Mouse (Mus musculus) adrenal gland, adult 18-20 months (tissue): Measurements from ENCODE around the gene C2. TPM values are rescaled to one million over a fixed set of nuclear protein-coding genes. Genes with fewer than 3 reads are reported as not detected.

ENCODE experiments used
- DNase-seq, 2 experiments: peaks; one replicate each; pipeline ENCODE4 v3.0.0; 2021 to 2022; ENCODE audit warnings: low spot score in 2 of 2
- long read RNA-seq, 2 experiments: library from polyadenylated mRNA; stranded (forward); transcript quantifications; one replicate each; pipeline ENCODE4 v2.0.0; 2021
- total RNA-seq, 2 experiments: library from RNA; stranded (reverse); gene quantifications; 1 replicate in 1 of 2; 2 replicates in 1 of 2; pipeline ENCODE4 v1.2.3; 2021

The C2 gene
- total RNA-seq: 10 to 100 TPM; 88.3 to 89.2 TPM
- long read RNA-seq, experiment 1, transcript C2-201 (18 exons, 2,641 nt): major isoform, 118 of 133 reads
- long read RNA-seq, experiment 1, partial matches to known transcripts: 8 of 133 reads
- long read RNA-seq, experiment 1, other reads (novel, unspliced or antisense): 7 of 133 reads
- long read RNA-seq, experiment 2, transcript C2-201 (18 exons, 2,641 nt): major isoform, 166 of 208 reads
- long read RNA-seq, experiment 2, partial matches to known transcripts: 29 of 208 reads
- long read RNA-seq, experiment 2, other reads (novel, unspliced or antisense): 12 of 208 reads

DNA sequence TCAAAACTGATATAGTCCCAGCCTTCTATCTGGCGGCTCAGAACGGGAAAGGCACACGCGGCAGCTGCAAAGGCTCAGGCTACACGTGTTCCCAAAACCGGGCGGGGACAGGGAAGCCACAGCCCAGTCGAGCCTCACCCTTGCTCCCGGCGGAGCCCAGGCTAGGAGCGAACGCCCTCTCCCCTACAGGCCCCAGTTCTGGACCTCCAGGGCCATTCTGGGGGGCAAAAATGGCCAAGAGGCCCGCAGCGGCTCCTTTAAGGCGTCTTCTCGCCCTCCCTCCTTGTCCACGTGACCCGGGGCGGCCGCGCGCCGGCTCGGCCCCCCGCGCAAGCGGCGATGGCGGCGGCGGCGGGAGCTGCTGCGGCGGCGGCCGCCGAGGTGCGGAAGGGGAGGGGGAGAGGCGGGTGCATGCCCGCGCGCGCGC, at the start of gene C2, which contains the start of gene Ehmt2:
Gene C2, minus strand, starts transcription at position 106 of the 427 bp plus-strand sequence.
Gene Ehmt2, plus strand, starts transcription at position 310 of the 427 bp plus-strand sequence.
- DNase-seq: peak; percentile 84 to 85

- no peak for DNase-seq
These were observed 49.5 kb upstream of the C2 start for GRCm38 (mm10) chr17:34947606-34948005.

DNA sequence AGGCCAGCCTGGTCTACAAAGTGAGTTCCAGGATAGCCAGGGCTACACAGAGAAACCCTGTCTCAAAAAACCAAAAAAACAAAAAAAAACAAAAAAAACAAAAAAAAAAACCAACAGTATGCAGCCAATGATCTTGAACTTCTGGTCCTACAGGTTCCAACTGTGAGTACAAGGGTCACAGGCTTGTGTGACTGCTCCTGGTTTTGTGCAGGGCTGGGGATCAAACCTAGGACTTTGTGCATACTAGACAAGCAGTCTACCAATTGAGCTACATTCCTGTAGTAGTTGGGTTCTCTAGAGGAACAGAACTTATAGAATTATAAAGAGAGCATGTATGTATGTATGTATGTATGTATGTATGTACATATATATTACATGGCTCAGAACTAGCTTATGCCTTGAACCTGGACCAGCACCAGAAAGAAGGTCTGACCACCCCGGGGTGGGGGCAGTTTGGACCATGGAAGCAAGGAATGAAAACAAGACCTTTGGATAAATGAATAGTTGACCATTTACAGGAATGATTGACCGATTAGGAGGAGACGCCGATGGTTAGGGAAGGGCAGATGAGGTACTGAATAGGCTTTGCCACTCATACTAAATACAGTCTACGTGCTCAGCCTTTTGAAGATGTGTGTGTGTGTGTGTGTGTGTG, 48.5 kb upstream of the C2 start:
- no peak for DNase-seq

GRCm38 (mm10) chr17:34944362-34944761, 46.3 kb upstream of the C2 start:
- no peak for DNase-seq

DNA sequence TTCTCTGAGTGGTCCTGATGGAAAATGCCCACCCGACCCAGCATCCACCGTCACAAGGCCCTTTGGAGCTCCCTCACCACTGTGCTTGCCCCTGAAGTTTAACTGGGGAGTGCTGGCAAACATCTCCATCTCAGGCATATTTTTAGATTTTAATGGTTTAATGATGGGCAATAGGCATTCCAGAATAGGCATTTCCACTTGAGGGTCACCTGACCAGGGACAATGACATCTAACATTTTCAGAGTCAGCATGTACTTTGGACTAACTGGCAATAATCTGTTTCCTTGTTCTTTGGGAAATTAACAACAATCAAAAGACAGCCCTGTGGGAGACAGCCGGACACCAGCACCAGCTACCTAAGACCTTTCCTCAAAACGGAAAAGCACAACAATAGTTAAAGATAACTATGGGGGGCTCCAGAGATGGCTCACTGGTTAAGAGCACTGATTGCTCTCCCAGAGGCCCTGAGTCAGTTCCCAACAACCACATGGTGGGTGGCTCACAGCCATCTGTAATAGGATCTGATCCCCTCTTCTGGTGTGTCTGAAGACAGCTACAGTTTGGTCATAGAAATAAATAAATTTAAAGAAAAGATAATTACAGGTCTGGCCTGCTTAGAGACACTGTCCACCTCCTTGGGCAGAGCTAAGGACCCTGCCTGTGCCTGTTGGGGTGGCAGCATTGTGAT, 45.2 kb upstream of the C2 start:
- DNase-seq: no peak

DNA sequence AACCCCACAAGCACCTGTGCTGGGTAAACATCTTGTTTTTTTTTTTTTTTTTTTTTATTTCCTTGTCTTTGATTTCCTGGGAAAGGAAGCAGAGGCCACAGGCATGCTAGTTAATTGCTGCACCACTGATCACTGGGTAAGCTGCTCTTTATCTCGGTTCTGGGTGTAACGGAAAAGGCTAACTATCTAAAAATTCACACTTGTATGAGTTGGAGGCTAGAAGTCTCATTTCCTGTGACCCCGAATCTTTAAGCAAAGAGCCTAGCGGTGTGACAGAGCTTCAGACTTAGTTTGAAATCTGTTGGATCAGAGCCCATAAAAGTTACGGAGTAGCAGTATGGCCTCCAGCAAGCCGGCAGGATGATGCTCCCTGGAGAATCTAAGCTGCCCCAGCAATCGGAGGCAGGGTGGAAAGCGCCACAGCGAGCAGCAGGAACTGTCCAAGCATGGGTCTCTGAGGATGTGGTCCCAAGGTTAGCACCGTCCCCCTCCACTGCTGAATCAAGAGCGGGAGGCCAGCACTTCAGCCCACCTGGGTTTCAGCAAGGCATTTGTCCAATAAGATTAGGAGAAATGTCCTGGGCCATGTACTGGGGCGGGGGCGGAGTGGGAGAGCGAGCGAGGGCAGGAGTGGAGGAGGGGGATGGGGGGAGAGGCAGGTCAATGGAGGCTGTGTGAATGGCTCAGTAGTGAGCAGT, 43.4 kb upstream of the C2 start:
- DNase-seq: no peak

DNA sequence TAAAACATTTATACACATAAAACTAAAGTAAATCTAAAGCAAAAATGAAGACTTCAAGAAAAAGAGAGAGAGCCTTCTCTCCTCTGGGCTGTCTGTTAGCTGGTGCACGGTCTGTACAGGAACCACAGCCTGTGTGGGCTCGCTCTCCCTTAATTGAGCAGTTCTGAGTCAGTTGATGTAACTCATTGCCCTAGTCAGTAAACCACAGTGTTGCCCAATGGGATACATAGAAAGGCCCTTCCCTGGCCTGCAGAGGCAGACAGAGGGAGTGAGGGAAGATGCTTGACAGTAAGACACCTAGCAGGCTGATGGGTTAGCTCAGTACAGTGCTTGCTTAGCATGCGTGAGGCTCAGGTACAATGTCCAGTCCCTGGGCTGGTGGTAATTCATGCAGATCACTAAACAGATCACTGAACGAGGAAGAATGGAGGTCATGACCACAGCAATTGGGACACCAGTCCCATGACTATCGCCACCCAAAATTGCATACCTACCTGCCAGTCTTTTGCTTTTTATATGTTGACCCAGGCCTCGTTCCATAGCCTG, 40.0 kb upstream of the C2 start:
- DNase-seq: no peak

DNA sequence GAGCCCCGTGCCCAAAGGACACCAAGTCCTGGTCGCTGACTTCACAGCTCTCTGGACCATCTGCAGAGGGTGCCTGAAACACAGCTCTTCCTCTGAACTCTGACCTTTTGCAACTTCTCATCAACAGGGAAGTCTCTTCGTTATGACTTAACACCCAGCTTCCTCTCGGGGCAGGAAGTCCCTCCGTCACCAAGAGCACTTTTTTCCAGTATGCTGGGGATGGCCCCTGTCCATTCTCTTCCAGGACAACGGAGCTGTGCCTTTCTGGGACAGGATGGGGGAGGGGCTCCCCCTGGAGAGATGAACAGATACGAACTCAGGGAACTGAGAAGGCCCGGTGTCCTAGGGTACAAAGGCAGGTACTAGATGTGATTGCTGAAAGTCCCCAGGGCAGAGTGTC, 36.8 kb upstream of the C2 start:
- no peak for DNase-seq

- no peak for DNase-seq
These were observed 36.0 kb upstream of the C2 start for GRCm38 (mm10) chr17:34934031-34934430.

DNA sequence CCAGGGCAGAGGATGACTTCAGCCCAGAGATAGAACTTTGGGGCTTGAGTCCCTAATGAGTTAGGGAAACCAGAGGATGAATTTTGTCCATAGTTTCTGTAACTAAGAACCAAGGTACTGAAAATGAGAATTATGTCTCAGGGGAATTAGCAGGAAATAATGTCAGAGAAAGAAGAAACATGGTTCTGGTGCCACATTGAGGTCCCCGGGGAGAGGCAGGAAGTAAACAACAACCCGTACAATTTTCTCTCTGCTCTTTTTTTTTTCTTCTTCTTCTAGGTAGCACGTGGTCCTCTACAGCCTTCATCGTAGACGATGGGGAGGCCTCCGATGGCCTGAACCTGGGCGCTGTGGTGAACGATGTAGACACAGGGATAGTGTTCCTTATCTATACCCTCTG, 34.2 kb upstream of the C2 start:
- no peak for DNase-seq

GRCm38 (mm10) chr17:34931735-34932098, 33.7 kb upstream of the C2 start:
- DNase-seq: no peak

GRCm38 (mm10) chr17:34931061-34931734, 33.1 kb upstream of the C2 start, which contains the start of gene Neu1:
Neu1 (plus strand) TSS chr17:34931253.
- peak; percentile 93 to 95 for DNase-seq

GRCm38 (mm10) chr17:34928841-34929240, 30.8 kb upstream of the C2 start:
- DNase-seq: no peak

DNA sequence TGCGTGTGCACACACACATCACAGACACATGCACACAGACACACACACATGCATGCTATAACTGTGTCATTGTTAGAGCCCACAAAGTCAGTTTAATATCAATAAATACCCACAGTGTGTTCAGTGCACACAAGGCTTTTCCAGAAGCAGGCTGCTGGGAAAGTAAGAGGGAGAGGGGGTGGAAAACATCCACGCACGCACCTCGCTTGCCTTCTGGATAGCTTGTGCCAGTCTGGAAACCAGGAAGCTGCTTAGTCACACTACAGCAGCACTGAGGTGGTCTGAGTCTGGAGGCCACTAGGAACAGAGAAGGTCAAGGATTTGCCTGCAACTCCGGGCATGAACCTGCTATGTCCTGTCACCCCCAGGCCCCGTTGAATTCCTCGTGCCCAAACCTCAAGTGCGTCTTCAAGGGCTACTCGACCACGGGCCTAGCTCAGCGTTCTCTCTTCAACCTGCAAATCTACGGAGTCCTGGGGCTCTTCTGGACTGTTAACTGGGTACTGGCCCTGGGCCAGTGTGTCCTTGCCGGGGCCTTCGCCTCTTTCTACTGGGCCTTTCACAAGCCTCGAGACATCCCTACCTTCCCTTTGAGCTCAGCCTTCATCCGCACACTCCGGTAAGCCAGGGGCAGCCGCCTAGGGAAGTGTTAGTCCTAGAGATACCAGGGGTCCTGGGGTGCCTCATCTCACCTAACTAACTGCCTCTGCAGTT, 29.4 kb upstream of the C2 start:
- no peak for DNase-seq

DNA sequence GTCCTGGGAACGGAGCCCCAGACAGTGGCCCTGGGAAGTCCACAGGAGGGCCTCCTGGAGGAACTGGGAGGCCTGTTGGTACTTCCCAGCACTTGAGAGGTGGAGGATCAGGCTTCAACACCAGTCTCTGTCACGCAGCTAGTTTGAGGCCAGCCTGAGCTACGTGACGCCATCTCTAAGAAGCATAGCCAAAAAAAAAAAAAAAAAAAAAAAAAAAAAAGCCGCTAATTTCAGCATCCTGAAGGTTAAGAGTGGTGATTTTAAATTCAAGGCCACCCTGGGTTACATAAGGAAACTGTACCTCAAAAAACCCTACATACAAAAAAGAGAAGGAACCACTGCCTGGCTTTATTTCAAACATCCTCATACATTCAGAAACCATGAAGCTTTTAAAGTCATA, 26.2 kb upstream of the C2 start:
- DNase-seq: no peak

DNA sequence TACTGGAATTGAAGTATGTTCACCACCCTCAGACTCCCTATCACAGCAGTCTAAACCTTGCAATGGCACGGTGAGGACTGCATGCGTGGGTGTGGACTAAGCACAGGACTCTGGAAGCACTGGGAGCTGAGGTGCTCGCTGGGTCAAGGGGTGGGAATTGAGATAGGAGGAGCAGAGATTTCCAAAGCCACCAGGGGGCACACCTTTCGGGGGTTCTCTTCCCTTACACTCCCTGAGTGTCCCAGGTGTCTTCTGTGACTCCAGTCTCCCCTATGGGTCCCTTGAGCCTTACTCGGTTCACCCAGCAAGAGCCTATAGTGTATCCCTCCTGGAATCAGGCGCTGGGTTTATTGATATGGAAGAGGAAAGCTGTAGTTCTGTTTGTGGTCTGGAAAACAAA, 24.9 kb upstream of the C2 start:
- no peak for DNase-seq

DNA sequence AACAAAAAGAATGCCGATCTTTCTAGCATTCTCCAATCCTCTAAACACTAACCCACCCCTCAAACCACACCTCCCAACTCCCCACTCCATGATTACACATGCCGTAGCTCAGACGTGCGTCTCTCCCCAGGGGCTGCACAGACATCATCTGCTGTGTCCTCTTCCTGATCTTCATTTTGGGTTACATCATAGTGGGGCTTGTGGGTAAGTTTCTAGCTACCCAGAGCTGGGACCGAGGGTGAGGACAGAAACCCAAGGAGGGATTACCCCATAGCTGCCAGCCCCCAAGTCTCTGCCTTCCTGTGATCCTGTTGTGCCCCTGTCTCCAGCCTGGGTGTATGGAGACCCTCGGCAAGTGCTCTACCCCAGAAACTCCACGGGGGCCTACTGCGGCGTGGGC, 19.1 kb upstream of the C2 start:
- no peak for DNase-seq

DNA sequence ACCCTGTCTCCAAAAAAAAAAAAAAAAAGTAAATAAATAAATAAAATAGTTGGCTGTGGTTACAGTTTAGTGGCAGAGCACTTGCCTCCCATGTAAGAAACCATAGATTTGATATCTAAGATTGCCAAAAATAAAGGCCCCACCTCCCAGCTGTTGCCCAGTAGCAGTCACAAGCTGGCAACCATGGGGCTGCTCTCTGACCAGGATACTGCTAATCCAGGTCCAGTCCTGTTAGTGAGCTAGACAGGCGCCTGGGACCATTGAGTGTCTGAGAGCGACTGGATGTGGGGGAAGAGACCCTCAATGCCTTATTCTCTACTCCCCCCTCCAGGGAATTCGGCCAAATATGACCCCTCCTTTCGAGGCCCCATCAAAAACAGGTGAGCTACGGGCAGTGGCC, 18.3 kb upstream of the C2 start:
- DNase-seq: no peak

DNA sequence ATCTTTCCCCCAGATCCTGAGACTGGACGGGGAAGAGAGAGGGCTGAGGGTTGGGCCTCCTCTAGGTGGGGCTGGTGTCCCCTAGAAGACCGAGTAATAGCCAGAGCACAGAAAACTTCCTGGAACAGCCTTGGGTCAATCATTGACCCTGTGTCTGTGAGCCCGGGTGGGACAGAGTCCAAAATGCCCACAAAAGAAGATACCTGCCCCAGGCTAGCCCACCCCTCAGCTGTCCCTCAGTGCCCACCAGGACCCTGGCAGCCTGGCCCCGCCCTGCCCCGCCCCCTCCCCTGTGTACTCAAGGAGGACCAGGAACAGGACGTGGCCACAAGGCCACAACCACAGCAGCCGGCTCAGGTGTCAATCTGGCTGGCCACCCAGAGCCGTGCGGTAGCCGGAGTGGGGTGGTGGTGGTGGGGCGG, 17.4 kb upstream of the C2 start:
- DNase-seq: no peak
